ENCODE assay signal across 13 mouse cellular contexts in the genomic region with DNA sequence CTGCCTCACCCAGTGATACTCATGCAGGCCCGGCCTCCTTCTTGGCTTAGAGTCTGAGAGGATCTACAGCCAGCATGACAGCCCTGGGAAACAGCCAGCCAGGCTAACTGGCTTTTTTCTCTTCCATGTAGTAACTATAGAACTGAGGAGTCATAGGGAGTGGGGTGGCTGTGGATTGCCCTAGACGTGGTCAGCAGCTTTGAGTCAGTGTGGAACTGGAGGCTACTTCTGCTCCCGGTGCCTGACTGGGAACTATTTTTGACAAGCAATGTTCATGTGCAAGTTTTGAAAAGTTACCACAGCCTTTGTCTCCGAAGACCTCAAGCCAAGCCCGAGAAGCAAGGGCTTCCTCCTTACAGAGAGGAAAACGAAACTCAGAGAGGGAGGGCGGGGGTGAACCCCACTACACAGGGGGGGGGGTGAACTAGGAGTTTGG. TPM values are rescaled to one million over a fixed set of nuclear protein-coding genes. Genes with fewer than 3 reads are reported as not detected.
DNase-seq lines count a peak whose midpoint lies in the region; ATAC-seq and TF ChIP-seq lines count a peak whose summit lies in the region.
"Had no signal": no experiment of that assay in that cellular context is flagged by ENCODE, and none has a peak within 500 bp of the region (broad histone marks: within the 10 kb centered on the region; RNA-seq: fewer than 3 reads in every experiment).

No protein-coding gene starts in this region.

- DNase-seq in layer of hippocampus, adult 9-11 months: peak; percentile 70
- DNase-seq in layer of hippocampus, adult 11-12 months (ENCODE audit: low spot score): no peak
- DNase-seq in B cell, adult 2 months: peak; percentile 50 to 55
- no peak for DNase-seq in forebrain, embryonic 14.5 days (ENCODE audit: low spot score)
- no peak for DNase-seq in adrenal gland, adult (ENCODE audit: inconsistent age in 2 of 2, low spot score in 1 of 2)
- DNase-seq in left cerebral cortex, postnatal 4 days: no peak
- DNase-seq: cerebellum, adult 9-11 months had no signal

- H3K36me3 ChIP-seq in forebrain, embryonic 14.5 days (ENCODE audit: control insufficient read depth, insufficient read depth, low read length): no peaks in the 10 kb centered on the region
- H3K36me3 ChIP-seq: hindbrain, embryonic 12.5 days; lung, embryonic 15.5 days; stomach, embryonic 15.5 days had no signal

- 5% methylated on average over 7 of the region's 7 CpGs for WGBS in bone marrow, adult 2 months
- 80% methylated on average over 7 of the region's 7 CpGs for WGBS in forebrain, embryonic 14.5 days

- no peaks in the 10 kb centered on the region for H3K27me3 ChIP-seq in forebrain, embryonic 14.5 days (replicated peaks; ENCODE audit: control insufficient read depth, insufficient read depth, low read length)
- H3K27me3 ChIP-seq: hindbrain, embryonic 12.5 days; lung, embryonic 15.5 days; stomach, embryonic 15.5 days had no signal

- H3K9ac ChIP-seq in forebrain, embryonic 14.5 days (ENCODE audit: low read length): no peak overlapping the region
- H3K9ac ChIP-seq: hindbrain, embryonic 12.5 days; lung, embryonic 15.5 days; stomach, embryonic 15.5 days had no signal

- H3K27ac ChIP-seq in bone marrow, adult 2 months (ENCODE audit: control insufficient read depth, insufficient read depth, low read depth, low read length, poor library complexity): peak overlapping the region; percentile 69
- H3K27ac ChIP-seq in forebrain, embryonic 14.5 days (ENCODE audit: low read depth, low read length): no peak overlapping the region
- H3K27ac ChIP-seq: hindbrain, embryonic 12.5 days; layer of hippocampus, adult 2 months; lung, embryonic 15.5 days; stomach, embryonic 15.5 days had no signal

- TF ChIP-seq CTCF in bone marrow, adult 2 months (IDR thresholded peaks at IDR 0.05; ENCODE audit: control insufficient read depth, insufficient read depth, low read length): no peak

- intact Hi-C loops in left cerebral cortex, postnatal 4 days (cut with DNase I): no loop called here

- TF ChIP-seq POLR2A in bone marrow, adult 2 months (IDR thresholded peaks at IDR 0.05; ENCODE audit: borderline replicate concordance, control insufficient read depth, low read depth, low read length): no peak

- H3K9me3 ChIP-seq in forebrain, embryonic 14.5 days (replicated peaks; ENCODE audit: control insufficient read depth, low read length): no peaks in the 10 kb centered on the region
- H3K9me3 ChIP-seq: hindbrain, embryonic 12.5 days; lung, embryonic 15.5 days; stomach, embryonic 15.5 days had no signal

- H3K4me2 ChIP-seq in forebrain, embryonic 14.5 days (ENCODE audit: low read length): no peak overlapping the region
- H3K4me2 ChIP-seq: hindbrain, embryonic 12.5 days; lung, embryonic 15.5 days; stomach, embryonic 15.5 days had no signal

- peak; percentile 66 for ATAC-seq in monocyte, adult 5-6 weeks (replicated peaks; ENCODE audit: insufficient number of reproducible peaks, low FRiP score, low TSS enrichment, poor library complexity, severe bottlenecking)
- ATAC-seq in forebrain, embryonic 14.5 days: no peak

- H3K4me3 ChIP-seq in bone marrow, adult 2 months (replicated peaks; ENCODE audit: control insufficient read depth, low read depth, low read length): no peak overlapping the region
- H3K4me3 ChIP-seq in forebrain, embryonic 14.5 days (ENCODE audit: low read depth, low read length): no peak overlapping the region
- H3K4me3 ChIP-seq: hindbrain, embryonic 12.5 days; layer of hippocampus, adult 2 months; lung, embryonic 15.5 days; stomach, embryonic 15.5 days had no signal

- H3K4me1 ChIP-seq in bone marrow, adult 2 months (ENCODE audit: control insufficient read depth, insufficient read depth, low read length): peaks cover 22% of the 10 kb centered on the region
- no peaks in the 10 kb centered on the region for H3K4me1 ChIP-seq in forebrain, embryonic 14.5 days (ENCODE audit: control insufficient read depth, insufficient read depth, low read length)
- H3K4me1 ChIP-seq: hindbrain, embryonic 12.5 days; lung, embryonic 15.5 days; stomach, embryonic 15.5 days had no signal

RNA-seq across cellular contexts. Expression of a gene that starts 8.8 kb away (rescaled TPM):
- 20.0 and 54.3 TPM in 2 replicates for polyA plus RNA-seq in bone marrow, adult 2 months (2011; ENCODE audit: insufficient read depth, insufficient read length, low replicate concordance, missing spikeins)
- 404 to 550 TPM (median 548 TPM) in 3 replicates for total RNA-seq in monocyte, adult 5-6 weeks (2017)
- polyA plus RNA-seq in forebrain, embryonic 14.5 days (2014; fragmentation: Nextera tagmentation; extraction: Ambion mirVana): 1.2 and 1.9 TPM in 2 replicates
- 1 to 10 TPM; 3.6 to 3.8 TPM for total RNA-seq in left cerebral cortex, postnatal 4 days (2021)

RNA-seq across cellular contexts. Expression of a gene that starts 44.0 kb away (rescaled TPM):
- 12.6 and 18.3 TPM in 2 replicates for polyA plus RNA-seq in bone marrow, adult 2 months (2011; ENCODE audit: insufficient read depth, insufficient read length, low replicate concordance, missing spikeins)
- 97.2 to 110 TPM (median 108 TPM) in 3 replicates for total RNA-seq in monocyte, adult 5-6 weeks (2017)
- 54.5 and 69.8 TPM in 2 replicates for polyA plus RNA-seq in forebrain, embryonic 14.5 days (2014; fragmentation: Nextera tagmentation; extraction: Ambion mirVana)
- total RNA-seq in left cerebral cortex, postnatal 4 days (2021): 100 to 1,000 TPM; 118 to 120 TPM

RNA-seq across cellular contexts. Expression of a gene that starts 51.3 kb away (rescaled TPM):
- 4.8 and 8.3 TPM in 2 replicates for polyA plus RNA-seq in bone marrow, adult 2 months (2011; ENCODE audit: insufficient read depth, insufficient read length, low replicate concordance, missing spikeins)
- total RNA-seq in monocyte, adult 5-6 weeks (2017): not detected in 3 replicates
- polyA plus RNA-seq in forebrain, embryonic 14.5 days (2014; fragmentation: Nextera tagmentation; extraction: Ambion mirVana): 0.77 and 1.1 TPM in 2 replicates
- 1 to 10 TPM; 3.0 to 4.7 TPM for total RNA-seq in left cerebral cortex, postnatal 4 days (2021)

Comparison
In these comparisons a context has a peak if more than half of its experiments do, and no peak if none do; other contexts are left out.
1. DNase-seq: peak in layer of hippocampus, adult 9-11 months (single experiment) and B cell, adult 2 months (2 of 2); none in layer of hippocampus, adult 11-12 months (single experiment), forebrain, embryonic 14.5 days (single experiment), adrenal gland, adult (0 of 2) and left cerebral cortex, postnatal 4 days (single experiment).
2. RNA of a gene that starts 8.8 kb away (total RNA-seq): 404 to 550 TPM in monocyte, adult 5-6 weeks; 3.6 to 3.8 TPM in left cerebral cortex, postnatal 4 days; every median in the first group is over 10 times any median in the second.